Mouse (Mus musculus) gastrocnemius, postnatal 36 days (tissue): ENCODE measurements around the gene Masp2. TPM values are rescaled to one million over a fixed set of nuclear protein-coding genes. Genes with fewer than 3 reads are reported as not detected.
A peak's percentile ranks its signal among the peaks of the same experiment; 100 is the strongest.

Source experiments
- DNase-seq, 2 experiments: peaks; one replicate each; pipeline ENCODE4 v3.0.0; 2022
- intact Hi-C: fragments of 180-260 bp; cut with DNase I; formaldehyde crosslinking; loops from one replicate; pipeline ENCODE4 v1.15.1; 2025
- total RNA-seq, 2 experiments: library from RNA; stranded (reverse); gene quantifications; 2 replicates each; pipeline ENCODE4 v1.2.3; 2021

The Masp2 gene
- total RNA-seq, 2 experiments from 2014 or later: 0.17 to 0.77 TPM

- intact Hi-C loops: no loop called here
- DNase-seq: no peak
These were observed 3.5 kb upstream of the Masp2 start for GRCm38 (mm10) chr4:148598826-148599225.

GRCm38 (mm10) chr4:148600316-148600715, 2.0 kb upstream of the Masp2 start:
- intact Hi-C loops: no loop called here
- DNase-seq: peak in 1 of 2 experiments; percentile 3

- intact Hi-C loops: no loop called here
- DNase-seq: no peak
These were observed 483 bp upstream of the Masp2 start for GRCm38 (mm10) chr4:148601871-148602270.

- DNase-seq: no peak
- intact Hi-C loops: no loop called here
These were observed 1.2 kb downstream of the Masp2 start for GRCm38 (mm10) chr4:148603376-148604139.

GRCm38 (mm10) chr4:148604141-148604540, 1.8 kb downstream of the Masp2 start:
- intact Hi-C loops: no loop called here
- DNase-seq: no peak

- intact Hi-C loops: no loop called here
- DNase-seq: peak; percentile 42 to 51
These were observed 2.3 kb downstream of the Masp2 start for GRCm38 (mm10) chr4:148604541-148605165.

- intact Hi-C loops: no loop called here
- DNase-seq: peak; percentile 61 to 66
These were observed 5.4 kb downstream of the Masp2 start for GRCm38 (mm10) chr4:148607758-148608157.

- intact Hi-C loops: no loop called here
- no peak for DNase-seq
These were observed 7.5 kb downstream of the Masp2 start for GRCm38 (mm10) chr4:148609805-148610204.

GRCm38 (mm10) chr4:148610631-148611364, 8.4 kb downstream of the Masp2 start:
- intact Hi-C loops: no loop called here

GRCm38 (mm10) chr4:148612557-148612956, 10.2 kb downstream of the Masp2 start:
- intact Hi-C loops: no loop called here
- DNase-seq: no peak

More at GRCm38 (mm10) chr4:148610631-148611364, 8.4 kb downstream of the Masp2 start:
- no peak for DNase-seq

GRCm38 (mm10) chr4:148613738-148614137, 11.4 kb downstream of the Masp2 start:
- DNase-seq: no peak
- intact Hi-C loops: no loop called here

GRCm38 (mm10) chr4:148619805-148620204, 17.5 kb downstream of the Masp2 start:
- intact Hi-C loops: no loop called here
- DNase-seq: no peak

GRCm38 (mm10) chr4:148620718-148621117, 18.4 kb downstream of the Masp2 start:
- intact Hi-C loops: no loop called here
- no peak for DNase-seq

- intact Hi-C loops: no loop called here
- no peak for DNase-seq
These were observed 20.1 kb downstream of the Masp2 start for GRCm38 (mm10) chr4:148622485-148622884.

GRCm38 (mm10) chr4:148623609-148624008, 21.3 kb downstream of the Masp2 start:
- DNase-seq: no peak
- intact Hi-C loops: no loop called here

- intact Hi-C loops: no loop called here
- DNase-seq: no peak
These were observed 22.7 kb downstream of the Masp2 start for GRCm38 (mm10) chr4:148625010-148625409.

- no peak for DNase-seq
- intact Hi-C loops: no loop called here
These were observed 23.6 kb downstream of the Masp2 start for GRCm38 (mm10) chr4:148625756-148626622.

GRCm38 (mm10) chr4:148626623-148627185, 24.4 kb downstream of the Masp2 start, which contains the start of gene Tardbp:
Gene Tardbp, minus strand, starts transcription at chr4:148627019.
- peak; percentile 91 to 95 for DNase-seq
- intact Hi-C loops: no loop called here

- DNase-seq: no peak
- intact Hi-C loops: no loop called here
These were observed 24.9 kb downstream of the Masp2 start for GRCm38 (mm10) chr4:148627246-148627645.
